Mouse (Mus musculus) retina, embryonic 14.5 days (tissue): ENCODE measurements at regions not wholly inside any gene's neighbourhood (a gene's known extent, or its start where the extent isn't known, plus 50 kb on each side); places are given as distances from the start of the nearest gene placed in this dataset.
A peak's percentile ranks its signal among the peaks of the same experiment; 100 is the strongest.

Experiments
- DNase-seq: peaks from one replicate; pipeline ENCODE4 v3.0.0-alpha.2; 2015; ENCODE audit warnings: low spot score

DNA sequence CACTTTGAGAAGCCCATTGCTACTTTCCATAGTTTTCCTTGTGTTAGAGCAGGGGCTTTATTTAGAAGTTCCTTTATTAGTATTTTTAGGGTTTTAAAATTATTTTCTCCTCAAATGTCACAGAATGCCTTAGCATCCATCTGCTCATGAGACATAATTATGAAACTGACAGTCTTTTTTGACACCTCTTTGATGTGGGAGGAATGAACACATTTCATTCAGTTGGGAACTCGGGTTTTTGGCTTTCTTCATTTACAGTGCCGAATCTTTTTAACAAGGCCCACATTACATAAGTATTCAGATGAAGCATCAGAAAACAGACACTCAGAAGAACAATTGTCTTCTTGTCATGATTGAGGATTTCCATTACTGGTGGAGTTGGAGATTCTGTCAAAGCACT, 843.6 kb downstream of the Lrrtm4 start:
- no peak for DNase-seq

DNA sequence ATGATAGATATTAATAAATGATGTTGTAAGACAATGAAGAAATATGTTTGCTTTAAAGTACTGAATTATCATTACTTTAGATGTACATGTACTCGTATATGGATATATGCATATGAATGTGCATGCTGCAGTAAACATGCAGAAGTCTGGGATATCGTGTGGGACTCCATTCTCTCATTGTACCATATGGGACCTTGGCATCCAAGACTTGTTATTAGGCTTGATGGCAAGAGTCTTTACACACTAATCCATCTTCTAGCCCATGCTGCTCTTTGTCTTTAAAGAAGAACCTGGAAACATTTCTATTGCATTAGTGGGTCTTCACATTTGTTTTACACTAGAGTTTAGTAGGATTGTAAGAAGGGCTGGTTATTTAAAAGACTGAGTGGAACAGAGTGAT, 844.1 kb downstream of the Lrrtm4 start:
- no peak for DNase-seq

DNA sequence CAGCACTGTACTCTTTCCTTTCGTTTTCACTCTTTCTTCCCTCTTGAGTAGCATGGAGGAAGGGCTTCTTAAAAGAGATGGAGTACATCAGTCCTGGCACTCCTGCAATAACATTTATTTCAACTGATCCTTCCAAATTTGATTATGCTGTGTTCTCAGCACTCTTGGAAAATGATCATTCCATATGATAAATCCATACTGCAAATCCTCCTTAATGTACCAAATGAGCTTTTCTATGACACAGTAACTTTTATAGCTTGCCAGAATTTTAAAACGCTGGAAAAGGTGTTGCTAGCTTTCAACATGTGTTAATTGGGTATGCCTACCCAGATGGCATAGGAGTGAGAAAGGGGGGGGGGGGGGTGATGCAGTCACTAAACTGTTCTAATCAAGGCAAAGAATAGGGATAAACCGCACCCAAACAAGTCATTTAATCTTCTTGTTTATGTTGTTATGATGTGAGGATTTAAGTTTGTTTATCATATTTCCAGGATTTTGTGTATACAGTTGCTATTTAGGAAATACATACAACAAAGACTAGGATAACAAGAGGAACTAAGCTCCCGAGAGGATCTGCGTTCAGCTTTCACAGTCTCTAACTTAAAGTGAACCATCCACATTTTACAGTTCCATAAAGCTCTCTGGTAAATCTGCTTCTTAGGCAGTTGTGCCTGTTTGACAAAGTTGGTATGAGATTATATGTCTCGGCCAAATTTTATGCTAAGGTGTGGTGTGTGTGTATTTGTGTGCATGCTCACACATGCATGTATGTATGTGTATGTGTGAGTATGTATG, 847.3 kb downstream of the Lrrtm4 start:
- DNase-seq: no peak

DNA sequence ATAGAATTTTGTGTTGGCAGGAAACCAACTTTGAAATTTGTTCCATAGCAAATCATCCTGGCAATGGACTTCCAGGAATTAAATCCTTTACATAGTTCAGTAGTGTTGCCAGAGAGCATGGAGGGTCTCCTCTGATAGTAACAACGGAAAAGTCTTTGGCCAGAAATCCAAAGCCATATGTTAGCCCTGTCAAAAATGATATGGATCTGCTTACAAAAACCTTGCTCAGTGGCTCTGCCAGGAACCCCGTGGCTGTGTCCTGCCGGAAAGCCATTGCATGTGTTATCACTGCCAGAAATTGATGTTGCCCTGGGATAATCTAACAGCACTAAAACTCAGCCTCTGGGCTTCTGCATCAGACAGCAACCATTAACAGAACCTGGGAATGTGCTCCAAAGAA, 866.7 kb downstream of the Lrrtm4 start:
- no peak for DNase-seq

DNA sequence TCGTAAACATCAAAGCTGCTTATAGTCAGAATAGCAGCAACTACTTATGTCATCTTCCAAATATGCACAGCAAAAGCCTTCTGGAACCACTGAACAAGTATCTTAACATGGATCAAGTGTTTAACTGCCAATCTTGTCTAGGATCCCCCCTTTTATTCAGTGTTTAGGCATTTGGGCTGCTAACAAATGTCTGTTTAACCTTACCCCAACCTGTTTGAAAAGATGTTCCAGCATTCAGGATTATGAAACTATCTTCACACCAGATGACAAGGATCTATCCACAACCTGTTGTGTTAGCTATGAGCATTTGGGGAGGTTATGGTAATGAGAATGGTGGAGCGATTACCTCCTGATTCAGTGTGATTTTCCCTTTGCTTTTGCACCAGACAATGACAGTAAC, 886.5 kb downstream of the Lrrtm4 start:
- no peak for DNase-seq

DNA sequence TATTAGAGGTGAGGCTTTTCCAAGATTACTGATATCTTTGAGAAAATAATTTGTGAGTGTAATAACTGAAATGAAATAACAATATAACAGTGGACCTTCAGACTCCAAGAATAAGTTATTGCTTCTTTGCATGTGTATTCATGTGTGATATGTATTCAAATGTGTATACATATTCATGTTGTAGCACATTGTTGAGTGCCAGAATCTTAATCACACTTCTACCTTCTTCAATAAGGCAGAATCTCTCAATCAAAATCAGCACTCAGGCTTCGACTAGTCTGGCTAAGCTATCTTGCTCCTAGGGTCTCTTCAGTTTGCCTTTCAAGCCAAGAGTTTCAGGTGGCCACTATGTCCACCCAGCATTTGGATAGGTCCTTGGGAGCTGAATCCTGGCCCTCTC, 911.1 kb downstream of the Lrrtm4 start:
- no peak for DNase-seq

DNA sequence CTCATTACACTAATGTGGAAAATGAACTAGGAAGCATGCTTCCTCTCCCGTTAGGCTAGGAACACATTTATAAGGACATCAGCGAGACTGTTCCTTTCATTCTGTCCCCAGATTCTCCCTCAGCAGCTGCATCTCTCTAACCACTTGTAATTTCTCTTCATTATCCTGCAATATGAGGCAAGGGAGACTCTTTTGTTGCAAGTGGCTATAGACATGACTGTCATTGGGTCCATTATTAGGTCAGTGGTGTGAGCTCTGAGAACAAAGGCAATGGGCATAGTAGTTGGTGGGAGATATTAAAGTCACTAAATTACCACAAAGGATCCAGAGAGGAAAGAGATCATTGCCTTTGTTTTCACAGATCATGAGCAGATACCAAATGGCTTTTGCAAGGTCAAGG, 948.3 kb upstream of the Gcfc2 start:
- peak; percentile 6 for DNase-seq

DNA sequence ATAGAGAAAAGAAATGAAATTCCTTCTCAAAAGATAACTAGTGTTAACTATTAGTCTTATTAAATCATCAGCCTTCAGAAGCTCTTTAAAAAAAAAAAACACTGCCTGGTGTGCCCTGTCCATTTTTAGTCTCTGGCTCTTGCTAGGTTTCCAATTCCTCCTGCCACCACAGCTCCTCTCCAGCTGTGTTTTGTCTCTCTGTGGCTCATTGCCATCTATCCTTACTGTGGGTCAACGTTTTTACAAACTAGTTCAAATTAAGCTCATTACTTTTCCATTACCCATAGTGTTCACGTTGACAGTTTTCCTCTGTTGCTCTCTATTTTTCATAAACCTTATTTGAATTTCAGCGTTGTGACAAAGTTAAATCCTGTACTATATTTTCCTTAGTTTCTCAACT, 930.0 kb upstream of the Gcfc2 start:
- no peak for DNase-seq

DNA sequence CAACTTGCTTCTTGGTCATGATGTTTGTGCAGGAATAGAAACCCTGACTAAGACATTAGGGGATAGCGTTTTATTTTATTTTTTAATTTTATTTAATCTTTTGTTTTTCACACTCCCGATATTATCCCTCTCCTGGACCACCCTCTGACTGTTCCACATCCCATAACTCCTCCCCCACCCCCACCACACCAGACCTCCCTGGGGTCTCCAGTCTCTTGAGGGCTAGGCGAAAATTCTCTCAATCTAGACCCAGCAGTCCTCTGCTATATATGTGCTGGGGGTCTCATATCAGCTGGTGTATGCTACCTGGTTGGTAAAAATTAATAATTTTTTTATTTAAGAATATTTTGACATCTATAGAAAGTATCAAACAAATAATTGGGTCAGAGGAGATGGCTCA, 898.9 kb upstream of the Gcfc2 start:
- no peak for DNase-seq
